Mouse (Mus musculus): Measurements from ENCODE around the gene Etl4.

Gene Etl4

DNA sequence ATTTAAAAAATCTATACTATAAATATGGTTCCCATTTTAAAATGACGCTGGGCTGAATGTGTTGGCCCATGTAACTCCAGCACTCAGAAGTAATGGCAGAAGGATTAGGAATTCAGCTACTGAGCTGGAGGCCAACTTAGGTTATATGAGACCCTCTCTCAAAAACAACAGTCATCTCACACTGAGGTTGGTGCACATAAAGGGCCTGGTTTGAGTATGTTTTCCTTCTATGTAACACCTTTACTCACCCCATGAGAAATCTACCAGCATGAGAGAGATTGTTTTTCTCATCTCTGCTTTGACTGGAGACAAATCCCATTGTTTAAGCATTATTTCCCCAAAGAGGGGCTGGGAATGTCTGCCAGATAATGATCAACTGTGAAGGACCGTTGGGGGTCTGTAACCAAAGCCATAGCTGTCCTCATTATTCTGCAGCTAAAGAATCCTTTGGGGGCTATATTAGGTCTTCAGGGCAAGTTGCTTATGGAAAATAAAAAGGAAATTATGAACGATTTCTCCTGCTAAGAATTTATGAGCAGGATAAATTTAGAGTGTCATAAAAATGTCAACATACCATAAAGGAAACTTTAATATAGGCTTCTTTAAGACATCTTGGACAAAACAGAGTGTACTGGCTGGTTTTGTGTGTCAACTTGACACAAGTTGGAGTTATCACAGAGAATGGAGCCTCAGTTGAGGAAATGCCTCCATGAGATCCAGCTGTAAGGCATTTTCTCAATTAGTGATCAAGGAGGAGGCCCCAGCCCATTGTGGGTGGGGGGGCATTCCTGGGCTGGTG is 922.2 kb downstream of the Etl4 start:
- POLR2A ChIA-PET, result interaction anchor here in 1 of 4 experiments (1.1 kb wide), 1 partner anchor 1395 kb away, joined by 3 read pairs; the partner anchor contains the start of gene Myo3a
- CTCF ChIA-PET, result interaction anchor here in 1 of 4 experiments (0.6 kb wide), 1 partner anchor 427 kb away, joined by 3 read pairs; no protein-coding TSS in a partner anchor

DNA sequence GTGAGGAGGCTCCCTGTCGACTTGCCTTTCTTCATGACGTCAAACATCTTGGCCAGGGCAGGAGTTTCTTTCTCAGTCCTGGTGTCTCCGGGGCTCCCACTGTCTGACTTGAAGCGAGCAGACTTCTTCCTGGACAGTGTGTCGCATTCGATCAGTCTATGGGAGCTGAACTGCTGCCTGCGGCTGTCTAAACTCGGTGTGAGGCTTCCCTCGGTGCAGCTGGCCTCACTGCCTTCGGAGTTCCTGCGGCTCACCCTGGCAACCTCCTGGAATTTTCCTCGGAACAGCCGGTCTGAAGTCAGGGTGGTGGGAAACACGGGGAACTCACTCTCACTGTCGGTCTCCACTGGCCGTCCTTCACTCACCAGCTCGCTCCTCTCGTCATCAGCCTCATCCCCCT is 939.8 kb downstream of the Etl4 start:
- POLR2A ChIA-PET, result no interaction called here
- CTCF ChIA-PET, result interaction anchor here in 1 of 4 experiments (0.7 kb wide), 1 partner anchor 70 kb away, joined by 3 read pairs; no protein-coding TSS in a partner anchor
